Mouse (Mus musculus) liver, embryonic 14.5 days (tissue): ENCODE results near the gene Slc25a5. TPM values are rescaled to one million over a fixed set of nuclear protein-coding genes. Genes with fewer than 3 reads are reported as not detected.

Experiments
- ATAC-seq: fragments of 200-750 bp; cut with Nextera tagmentation; 2 replicates; pipeline ENCODE4 v1.8.0; 2017; ENCODE audit warnings: moderate number of reproducible peaks, mild to moderate bottlenecking, moderate library complexity; ENCODE audit not compliant: insufficient read depth
- DNase-seq, 3 experiments: peaks; one replicate each; pipeline ENCODE4 v3.0.0-alpha.2; 2012 to 2013; ENCODE audit warnings: low read depth in 3 of 3, low spot score in 3 of 3
- H3K27ac ChIP-seq: fragments of 300-500 bp; sonication (generic); 2 replicates; pipeline ENCODE4 v1.5.1; 2014; ENCODE audit warnings: moderate library complexity, mild to moderate bottlenecking, control low read depth, inconsistent platforms
- H3K27me3 ChIP-seq: fragments of 300-500 bp; sonication (generic); 2 replicates; pipeline ENCODE4 v1.6.1; 2014; ENCODE audit warnings: mild to moderate bottlenecking, low read length, moderate library complexity; ENCODE audit not compliant: control insufficient read depth, insufficient read depth
- H3K36me3 ChIP-seq: fragments of 300-500 bp; sonication (generic); replicated peaks from 2 replicates; pipeline ENCODE4 v1.6.1; 2014; ENCODE audit warnings: low read depth; ENCODE audit not compliant: control insufficient read depth, insufficient read depth
- H3K4me1 ChIP-seq, 2 experiments: fragments of 200-500 bp in 1 of 2; fragments of 300-500 bp in 1 of 2; sonication (generic) in 1 of 2; replicated peaks; 2 replicates each; pipeline ENCODE4 v1.6.1; 2012 to 2014; ENCODE audit warnings: antibody characterized with exemption in 1 of 2, inconsistent platforms in 1 of 2, low read length in 1 of 2; ENCODE audit not compliant: control insufficient read depth in 2 of 2, insufficient read depth in 2 of 2
- H3K4me2 ChIP-seq: fragments of 300-500 bp; sonication (generic); 2 replicates; pipeline ENCODE4 v1.6.1; 2014; ENCODE audit warnings: low read depth, mild to moderate bottlenecking, control low read depth, moderate library complexity
- H3K4me3 ChIP-seq, 2 experiments: fragments of 200-500 bp in 1 of 2; fragments of 300-500 bp in 1 of 2; sonication (generic) in 1 of 2; 2 replicates each; pipeline ENCODE4 v1.5.1; 2012 to 2014; ENCODE audit warnings: low read depth in 2 of 2, low read length in 2 of 2, mild to moderate bottlenecking in 2 of 2, control low read depth in 1 of 2, inconsistent platforms in 1 of 2, moderate library complexity in 1 of 2; ENCODE audit not compliant: insufficient read depth in 1 of 2
- H3K9ac ChIP-seq: fragments of 300-500 bp; sonication (generic); replicated peaks from 2 replicates; pipeline ENCODE4 v1.6.1; 2014; ENCODE audit warnings: mild to moderate bottlenecking, control low read depth, moderate library complexity
- H3K9me3 ChIP-seq: fragments of 300-500 bp; sonication (generic); 2 replicates; pipeline ENCODE4 v1.6.1; 2016; ENCODE audit warnings: low read length, mixed read lengths; ENCODE audit not compliant: control insufficient read depth
- CTCF ChIP-seq: IDR thresholded peaks from 2 replicates; pipeline ENCODE4 v1.5.1; 2016; ENCODE audit warnings: antibody characterized with exemption, low read depth, control low read depth
- EP300 ChIP-seq: IDR thresholded peaks from 2 replicates; pipeline ENCODE4 v1.6.1; 2016; ENCODE audit warnings: antibody characterized with exemption, low read depth
- WGBS: fragments of 180-500 bp; shearing (Covaris S2); extraction: QIAGEN DNeasy Blood & Tissue Kit; methylation state at CpG from one replicate; pipeline ENCODE4 v1.1.7; 2014; ENCODE audit not compliant: insufficient replicate concordance; 5-methylcytosine and 5-hydroxymethylcytosine counted together
- polyA plus RNA-seq, 2 experiments: library from polyadenylated mRNA; depleted of rRNA in 1 of 2; stranded (reverse) in 1 of 2; unstranded in 1 of 2; fragments of >200 nt; fragmentation: Nextera tagmentation in 1 of 2; extraction: Ambion mirVana in 1 of 2; gene quantifications; 2 replicates each; pipeline versions ENCODE4 v1.2.1 to v1.2.3; 2012 to 2014

Slc25a5 gene
- polyA plus RNA-seq (2012; rRNA removed) (291 and 352 TPM in 2 replicates), polyA plus RNA-seq (2014; fragmentation: Nextera tagmentation; extraction: Ambion mirVana) (514 and 522 TPM in 2 replicates)

GRCm38 (mm10) chrX:36795424-36796162 is at the start of gene Slc25a5:
Gene Slc25a5 (plus strand): TSS chrX:36795651.
- peak within 1 kb of the TSS; percentile 73 for H3K4me2 ChIP-seq
- H3K36me3 ChIP-seq, result peaks cover 10% of the 10 kb centered on the region
- peak within 1 kb of the TSS; percentile 89 for H3K9ac ChIP-seq
- H3K9me3 ChIP-seq, result no peaks in the 10 kb centered on the region
- DNase-seq (peak; percentile 67 to 73 (median 71)), ATAC-seq (peak; percentile 95)
- TF ChIP-seq CTCF (no peak), EP300 (no peak)
- H3K27me3 ChIP-seq, result no peaks in the 10 kb centered on the region
- H3K4me1 ChIP-seq, result peaks cover 0 to 6% of the 10 kb centered on the region in 2 experiments; a peak in 2 of 4 replicates
- H3K4me3 ChIP-seq, result peak within 1 kb of the TSS; percentile 67 to 75
- H3K27ac ChIP-seq, result peak within 1 kb of the TSS; percentile 87
- 10% methylated on average over 41 of the region's 41 CpGs for WGBS

- peaks cover 0 to 2% of the 10 kb centered on the region in 2 experiments; a peak in 1 of 4 replicates for H3K4me1 ChIP-seq
- no peaks in the 10 kb centered on the region for H3K9me3 ChIP-seq
- no peak overlapping the region for H3K27ac ChIP-seq
- no peak overlapping the region for H3K4me3 ChIP-seq
- no peak overlapping the region for H3K4me2 ChIP-seq
- 77% methylated on average over 8 of the region's 8 CpGs for WGBS
- no peaks in the 10 kb centered on the region for H3K36me3 ChIP-seq
- ATAC-seq, result no peak
- no peak for DNase-seq
- no peak for TF ChIP-seq EP300
- TF ChIP-seq CTCF, result no peak
- no peaks in the 10 kb centered on the region for H3K27me3 ChIP-seq
- H3K9ac ChIP-seq, result no peak overlapping the region
Measured at GRCm38 (mm10) chrX:36746789-36747188, 48.7 kb upstream of the Slc25a5 start.

GRCm38 (mm10) chrX:36748573-36748972 is 46.9 kb upstream of the Slc25a5 start:
- ATAC-seq (no peak), DNase-seq (no peak)
- no peak for TF ChIP-seq CTCF
- TF ChIP-seq EP300, result no peak
- Histone ChIP-seq H3K4me1 (no peaks in the 10 kb centered on the region), H3K27me3 (no peaks in the 10 kb centered on the region), H3K9ac (no peak overlapping the region), H3K27ac (no peak overlapping the region), H3K4me2 (no peak overlapping the region), H3K4me3 (no peak overlapping the region), H3K9me3 (no peaks in the 10 kb centered on the region), H3K36me3 (no peaks in the 10 kb centered on the region)
- WGBS, result 83% methylated on average over 3 of the region's 3 CpGs

GRCm38 (mm10) chrX:36749281-36749785 is 46.1 kb upstream of the Slc25a5 start:
- no peak for ATAC-seq
- Histone ChIP-seq H3K36me3 (no peaks in the 10 kb centered on the region), H3K9ac (no peak overlapping the region), H3K27ac (no peak overlapping the region), H3K27me3 (no peaks in the 10 kb centered on the region), H3K4me1 (no peaks in the 10 kb centered on the region), H3K4me2 (no peak overlapping the region), H3K9me3 (no peaks in the 10 kb centered on the region), H3K4me3 (no peak overlapping the region)
- 62% methylated on average over 6 of the region's 6 CpGs for WGBS
- DNase-seq, result no peak
- TF ChIP-seq EP300 (no peak), CTCF (no peak)

- Histone ChIP-seq H3K4me1 (no peaks in the 10 kb centered on the region), H3K4me3 (no peak overlapping the region), H3K27ac (no peak overlapping the region), H3K9ac (no peak overlapping the region), H3K27me3 (no peaks in the 10 kb centered on the region), H3K36me3 (no peaks in the 10 kb centered on the region), H3K4me2 (no peak overlapping the region), H3K9me3 (no peaks in the 10 kb centered on the region)
- ATAC-seq (no peak), DNase-seq (no peak)
- 55% methylated on average over 1 of the region's 1 CpGs for WGBS
- TF ChIP-seq EP300 (no peak), CTCF (no peak)
Measured at GRCm38 (mm10) chrX:36750591-36750990, 44.9 kb upstream of the Slc25a5 start.
